Mouse (Mus musculus) midbrain, embryonic 11.5 days (tissue): Measurements from ENCODE around the gene Hoxa7. TPM values are rescaled to one million over a fixed set of nuclear protein-coding genes. Genes with fewer than 3 reads are reported as not detected.

Experiments
- microRNA counts: library from miRNA; unstranded; fragments of <30 nt; microRNA quantifications from one replicate; lab custom pipeline; 2015
- microRNA-seq: library from miRNA; unstranded; fragments of <30 nt; microRNA quantifications from one replicate; pipeline ENCODE4, GENCODE M21; 2017
- polyA plus RNA-seq: library from polyadenylated mRNA; unstranded; fragments of >200 nt; fragmentation: Nextera tagmentation; extraction: Ambion mirVana; gene quantifications from 2 replicates; pipeline ENCODE4 v1.2.1, GENCODE M21; 2014

The Hoxa7 gene
- polyA plus RNA-seq, 1 experiment from 2014 or later = not detected

MicroRNA genes within 50 kb of the gene (microRNA counts, 519-probe panel; counts per million panel counts)
- microRNA mmu-miR-196b (lab: Ali Mortazavi, UCI) = not detected

Small RNA genes lying within 50 kb of the gene (microRNA-seq; reads per million reads assigned to microRNA genes)
- 9.3 reads per million, percentile 29 among the genes with 10 or more reads in this experiment for gene Mir196b

Other genes starting within 250 kb of the Hoxa7 start
- 8.5 and 10.0 TPM in 2 replicates for gene Skap2, start 209.3 kb downstream of the Hoxa7 start, polyA plus RNA-seq
- 0.53 and 0.63 TPM in 2 replicates for gene Hoxa1, start 63.5 kb downstream of the Hoxa7 start, polyA plus RNA-seq
- 0.14 and 0.26 TPM in 2 replicates for gene Hoxa2, start 57.0 kb downstream of the Hoxa7 start, polyA plus RNA-seq
- gene 5730596B20Rik, start 44.4 kb downstream of the Hoxa7 start, polyA plus RNA-seq = not detected in 2 replicates
- not detected in 2 replicates for gene Hoxa4, start 30.1 kb downstream of the Hoxa7 start, polyA plus RNA-seq
- gene Hoxa5, start 17.3 kb downstream of the Hoxa7 start, polyA plus RNA-seq = not detected in 2 replicates
- gene Hoxa6, start 13.1 kb downstream of the Hoxa7 start, polyA plus RNA-seq = not detected in 2 replicates
- gene Hoxa3, start 8.5 kb downstream of the Hoxa7 start, polyA plus RNA-seq = 0.11 TPM in 1 of 2 replicates, not detected in the other
- gene Gm28308, start 8.5 kb downstream of the Hoxa7 start, polyA plus RNA-seq = not detected in 2 replicates
- not detected in 2 replicates for gene Hoxa9, start 9.2 kb upstream of the Hoxa7 start, polyA plus RNA-seq
- not detected in 2 replicates for gene Hoxa10, start 19.0 kb upstream of the Hoxa7 start, polyA plus RNA-seq
- not detected in 2 replicates for gene Hoxa11, start 24.0 kb upstream of the Hoxa7 start, polyA plus RNA-seq
- not detected in 2 replicates for gene Hoxa13, start 39.0 kb upstream of the Hoxa7 start, polyA plus RNA-seq
- 0.23 and 0.30 TPM in 2 replicates for gene Evx1, start 91.6 kb upstream of the Hoxa7 start, polyA plus RNA-seq